Comparison of ENCODE assay signal across 25 mouse cellular contexts in genomic region chr6:89419066-89419815, GRCm38 (mm10). TPM values are rescaled to one million over a fixed set of nuclear protein-coding genes. Genes with fewer than 3 reads are reported as not detected.
DNase-seq lines count a peak whose midpoint lies in the region; ATAC-seq lines count a peak whose summit lies in the region.
"Had no signal": no experiment of that assay in that cellular context is flagged by ENCODE, and none has a peak within 500 bp of the region (broad histone marks: within the 10 kb centered on the region; RNA-seq: fewer than 3 reads in every experiment).

No protein-coding gene starts in this region.

- no peak overlapping the region for H3K27ac ChIP-seq in forebrain, embryonic 11.5 days (ENCODE audit: low read depth, low read length)
- H3K27ac ChIP-seq in forebrain, embryonic 15.5 days (replicated peaks) = no peak overlapping the region
- H3K27ac ChIP-seq: hindbrain, embryonic 13.5 days; liver, embryonic 13.5 days; neural tube, embryonic 12.5 days; stomach, embryonic 15.5 days had no signal

- ATAC-seq in forebrain, embryonic 11.5 days (replicated peaks; ENCODE audit: low FRiP score) = 0 out of 2 replicates have a peak, but pooled peaks have one; percentile 46
- no peak for ATAC-seq in forebrain, embryonic 15.5 days (replicated peaks)
- ATAC-seq: inflammation-experienced regulatory T-cells, adult 6 months; Patski had no signal

- H3K4me1 ChIP-seq in forebrain, embryonic 11.5 days (replicated peaks; ENCODE audit: control insufficient read depth, insufficient read depth, low read length) = no peaks in the 10 kb centered on the region
- no peaks in the 10 kb centered on the region for H3K4me1 ChIP-seq in forebrain, embryonic 15.5 days
- H3K4me1 ChIP-seq: neural tube, embryonic 12.5 days; stomach, embryonic 15.5 days had no signal

- no peak overlapping the region for H3K9ac ChIP-seq in forebrain, embryonic 11.5 days (ENCODE audit: low read length)
- no peak overlapping the region for H3K9ac ChIP-seq in forebrain, embryonic 15.5 days (replicated peaks)
- H3K9ac ChIP-seq: heart, embryonic 12.5 days; hindbrain, embryonic 13.5 days; liver, embryonic 13.5 days; neural tube, embryonic 12.5 days; stomach, embryonic 15.5 days had no signal

- no peak for DNase-seq in forebrain, embryonic 11.5 days (ENCODE audit: low spot score)
- peak; percentile 93 for DNase-seq in brain, adult 2 months (ENCODE audit: low read depth, low spot score)
- peak; percentile 89 for DNase-seq in cerebellum, adult 11-12 months
- peak; percentile 30 to 31 for DNase-seq in cerebellum, postnatal 10 days
- DNase-seq in left cerebral cortex, adult 18-20 months (ENCODE audit: low spot score in 2 of 2) = no peak
- no peak for DNase-seq in thymus, postnatal 4 days
- DNase-seq in heart, adult 9 months (ENCODE audit: low spot score in 2 of 2) = no peak
- DNase-seq: adrenal gland, adult 2 months; gastrocnemius, postnatal 10 days; heart, adult 11 months; heart, postnatal 10 days; kidney, adult 18-20 months; kidney, postnatal 4 days; liver, embryonic 13.5 days; lung, adult 2 months; lung, postnatal 14 days; midbrain, embryonic 14.5 days; right cerebral cortex, postnatal 4 days had no signal

- WGBS in forebrain, embryonic 11.5 days = 72% methylated on average over 3 of the region's 3 CpGs
- WGBS in forebrain, embryonic 15.5 days = 86% methylated on average over 3 of the region's 3 CpGs

- no peaks in the 10 kb centered on the region for H3K9me3 ChIP-seq in forebrain, embryonic 11.5 days (ENCODE audit: control insufficient read depth, low read length)
- no peaks in the 10 kb centered on the region for H3K9me3 ChIP-seq in forebrain, embryonic 15.5 days
- H3K9me3 ChIP-seq: heart, embryonic 12.5 days; hindbrain, embryonic 13.5 days; liver, embryonic 13.5 days; neural tube, embryonic 12.5 days; stomach, embryonic 15.5 days had no signal

- H3K4me2 ChIP-seq in forebrain, embryonic 11.5 days (ENCODE audit: low read depth, low read length, severe bottlenecking) = no peak overlapping the region
- no peak overlapping the region for H3K4me2 ChIP-seq in forebrain, embryonic 15.5 days (replicated peaks)
- H3K4me2 ChIP-seq: heart, embryonic 12.5 days; hindbrain, embryonic 13.5 days; liver, embryonic 13.5 days; neural tube, embryonic 12.5 days; stomach, embryonic 15.5 days had no signal

- no peak overlapping the region for H3K4me3 ChIP-seq in forebrain, embryonic 11.5 days (ENCODE audit: low read depth, low read length)
- H3K4me3 ChIP-seq in forebrain, embryonic 15.5 days = no peak overlapping the region
- H3K4me3 ChIP-seq: heart, embryonic 12.5 days; hindbrain, embryonic 13.5 days; liver, embryonic 13.5 days; neural tube, embryonic 12.5 days; stomach, embryonic 15.5 days had no signal

- no peaks in the 10 kb centered on the region; the same call in 1 of the 2 replicates for H3K36me3 ChIP-seq in forebrain, embryonic 11.5 days (ENCODE audit: control insufficient read depth, insufficient read depth, low read length)
- H3K36me3 ChIP-seq in forebrain, embryonic 15.5 days = no peaks in the 10 kb centered on the region
- H3K36me3 ChIP-seq: heart, embryonic 12.5 days; liver, embryonic 13.5 days; neural tube, embryonic 12.5 days; stomach, embryonic 15.5 days had no signal

- H3K27me3 ChIP-seq in forebrain, embryonic 11.5 days (ENCODE audit: control insufficient read depth, insufficient read depth, low read length) = no peaks in the 10 kb centered on the region
- H3K27me3 ChIP-seq in forebrain, embryonic 15.5 days = no peaks in the 10 kb centered on the region
- H3K27me3 ChIP-seq: heart, embryonic 12.5 days; hindbrain, embryonic 13.5 days; neural tube, embryonic 12.5 days; Patski; stomach, embryonic 15.5 days had no signal

RNA-seq across cellular contexts. Expression of gene Plxna1, which starts 56.8 kb away (rescaled TPM):
- polyA plus RNA-seq in forebrain, embryonic 11.5 days (2014; fragmentation: Nextera tagmentation; extraction: Ambion mirVana) = 38.0 and 41.5 TPM in 2 replicates
- 39.5 and 45.7 TPM in 2 replicates for polyA plus RNA-seq in forebrain, embryonic 15.5 days (2015; fragmentation: Nextera tagmentation; extraction: Ambion mirVana)
- total RNA-seq in left cerebral cortex, adult 18-20 months (2021) = 10 to 100 TPM; 56.4 to 66.9 TPM

Comparison
In these comparisons a context has a peak if more than half of its experiments do, and no peak if none do; other contexts are left out.
1. DNase-seq: peak in brain, adult 2 months (single experiment), cerebellum, adult 11-12 months (single experiment) and cerebellum, postnatal 10 days (2 of 2); none in forebrain, embryonic 11.5 days (single experiment), left cerebral cortex, adult 18-20 months (0 of 2), thymus, postnatal 4 days (single experiment) and heart, adult 9 months (0 of 2).